Mouse (Mus musculus) left cerebral cortex, adult 2 months (tissue): ENCODE measurements at regions not wholly inside any gene's neighbourhood (a gene's known extent, or its start where the extent isn't known, plus 50 kb on each side); places are given as distances from the start of the nearest gene placed in this dataset.

ENCODE experiments used
- DNase-seq, 2 experiments: peaks; one replicate each; pipeline ENCODE4 v3.0.0; 2021 to 2022; ENCODE audit warnings: low spot score in 2 of 2, mixed read lengths in 1 of 2; ENCODE audit errors: extremely low spot score in 1 of 2
- H3K27ac ChIP-seq: fragments of 200-600 bp; 2 replicates; pipeline ENCODE4 v1.8.1; 2022
- H3K4me3 ChIP-seq: fragments of 200-600 bp; 2 replicates; pipeline ENCODE4 v1.8.1; 2022
- CTCF ChIP-seq: fragments of 200-600 bp; IDR thresholded peaks from 2 replicates; pipeline ENCODE4 v1.8.1; 2022; ENCODE audit warnings: antibody characterized with exemption, mild to moderate bottlenecking, moderate library complexity
- intact Hi-C: fragments of 180-260 bp; cut with DNase I; formaldehyde crosslinking; loops from one replicate; pipeline ENCODE4 v1.15.1; 2025

DNA sequence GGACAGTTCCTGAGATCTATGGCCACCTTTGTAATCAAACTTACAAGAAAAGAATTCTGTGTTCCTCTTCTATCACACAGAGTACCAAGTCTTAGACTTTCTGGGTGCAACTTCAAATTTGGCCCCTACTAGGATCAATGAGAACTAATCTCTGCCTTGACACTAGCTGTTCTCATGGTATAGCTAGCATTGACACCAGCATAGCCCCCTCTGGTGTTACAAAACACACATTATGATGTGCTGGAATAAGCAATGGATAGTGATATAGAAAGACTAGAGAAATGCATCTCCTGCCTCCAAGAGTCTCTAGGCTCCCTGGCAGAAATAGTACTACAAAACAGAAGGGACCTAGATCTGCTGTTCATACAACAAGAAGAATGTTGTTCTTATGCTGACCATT, 566.6 kb upstream of the Vrk2 start:
- H3K4me3 ChIP-seq: no peak overlapping the region
- no peak overlapping the region for H3K27ac ChIP-seq
- no peak for TF ChIP-seq CTCF
- intact Hi-C loops: no loop called here
- no peak for DNase-seq
